Mouse (Mus musculus) liver, embryonic 14.5 days (tissue): ENCODE measurements around the gene Gm49405.

Experiments
- CTCF ChIP-seq: IDR thresholded peaks from 2 replicates; pipeline ENCODE4 v1.5.1; 2016; ENCODE audit warnings: antibody characterized with exemption, low read depth, control low read depth
- EP300 ChIP-seq: IDR thresholded peaks from 2 replicates; pipeline ENCODE4 v1.6.1; 2016; ENCODE audit warnings: antibody characterized with exemption, low read depth

DNA sequence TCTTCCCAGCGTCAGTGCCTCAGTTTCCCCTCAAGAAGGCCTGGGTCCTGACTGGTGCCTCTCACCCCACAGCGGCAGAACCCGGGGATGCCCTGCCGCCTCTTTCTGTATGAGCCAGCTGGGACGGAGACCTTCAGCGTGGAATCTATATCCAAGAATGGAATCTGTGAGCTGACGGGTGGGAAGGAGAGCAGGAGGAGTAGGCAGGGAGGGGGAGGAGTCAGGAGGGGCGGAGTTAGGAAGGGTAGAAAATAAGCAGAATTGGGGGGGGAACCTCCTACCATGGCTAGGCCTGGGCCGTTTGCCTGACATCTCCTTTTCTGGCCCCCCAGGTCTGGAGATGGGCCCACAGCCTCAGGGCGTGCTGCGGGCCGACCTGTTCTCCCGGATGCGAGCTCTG lies 12.4 kb upstream of the Gm49405 start:
- no peak for TF ChIP-seq CTCF
- no peak for TF ChIP-seq EP300
